Mouse (Mus musculus): ENCODE results near the gene Gm20869.
"Not testable (repeated sequence)": the region's sequence is repeated elsewhere in the genome, so short reads cannot be mapped to it uniquely, and the experiment has no call there.

Gene Gm20869

DNA sequence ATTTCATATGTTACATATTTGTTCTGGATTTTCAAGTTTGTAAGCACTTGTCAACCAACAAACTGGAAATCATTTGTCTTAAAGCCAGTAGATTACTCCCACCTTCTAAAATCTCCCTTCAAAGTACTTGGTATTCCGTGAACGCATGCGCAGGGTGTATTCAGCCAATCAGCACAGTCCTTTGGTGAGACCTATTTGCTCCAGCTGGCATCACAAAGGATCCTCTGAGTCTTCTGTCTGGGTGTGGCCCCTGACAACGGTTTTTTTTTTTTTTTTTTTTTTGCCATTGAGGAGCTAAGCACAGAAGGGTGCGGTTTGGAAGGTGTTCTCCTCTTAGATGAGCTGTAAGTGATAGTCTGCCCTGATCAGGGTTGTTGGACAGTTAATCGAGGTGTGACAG, at the start of gene Gm20869:
TSS of gene Gm20869 (plus strand) at position 301 of the 400 bp plus-strand sequence.
- DNase-seq (ENCODE audit: low spot score in 2 of 2): not testable (repeated sequence)
